ENCODE assay signal across 15 mouse cellular contexts in genomic region chr8:118274243-118274642, GRCm38 (mm10). TPM values are rescaled to one million over a fixed set of nuclear protein-coding genes. Genes with fewer than 3 reads are reported as not detected.
A peak's percentile ranks its signal among the peaks of the same experiment; 100 is the strongest.
DNase-seq lines count a peak whose midpoint lies in the region; ATAC-seq and TF ChIP-seq lines count a peak whose summit lies in the region.
"Had no signal": no experiment of that assay in that cellular context is flagged by ENCODE, and none has a peak within 500 bp of the region (broad histone marks: within the 10 kb centered on the region; RNA-seq: fewer than 3 reads in every experiment).

No protein-coding gene starts in this region.

- no peak for ATAC-seq in hindbrain, postnatal 0 days
- ATAC-seq in hindbrain, embryonic 16.5 days, result no peak
- ATAC-seq in neural tube, embryonic 14.5 days (ENCODE audit: low read depth), result no peak
- no peak for ATAC-seq in neural tube, embryonic 15.5 days (ENCODE audit: low FRiP score)
- ATAC-seq: CD4-positive, CD25-positive, alpha-beta regulatory T cell, adult 4 months; forebrain, embryonic 16.5 days had no signal

- no peaks in the 10 kb centered on the region for H3K36me3 ChIP-seq in hindbrain, postnatal 0 days (ENCODE audit: insufficient read depth, low read length)
- H3K36me3 ChIP-seq in hindbrain, embryonic 16.5 days (ENCODE audit: control insufficient read depth, insufficient read depth, low read length), result no peaks in the 10 kb centered on the region
- no peaks in the 10 kb centered on the region for H3K36me3 ChIP-seq in neural tube, embryonic 14.5 days (ENCODE audit: control insufficient read depth, insufficient read depth, low read length)
- no peaks in the 10 kb centered on the region for H3K36me3 ChIP-seq in neural tube, embryonic 15.5 days
- H3K36me3 ChIP-seq: embryonic facial prominence, embryonic 13.5 days; G1E; heart, embryonic 10.5 days; hindbrain, embryonic 12.5 days had no signal

- no peak for TF ChIP-seq CTCF in hindbrain, postnatal 0 days (IDR thresholded peaks at IDR 0.05; ENCODE audit: low read depth)

- DNase-seq in adrenal gland, postnatal 10 days, result peak; percentile 40
- no peak for DNase-seq in adrenal gland, adult 18-20 months (ENCODE audit: low spot score in 2 of 2)
- peak; percentile 18 for DNase-seq in hindbrain, postnatal 0 days (ENCODE audit: low spot score)
- DNase-seq in neural tube, embryonic 10.5 days (ENCODE audit: extremely low spot score, low spot score), result no peak
- no peak for DNase-seq in natural killer cell, adult 2 months (ENCODE audit: low spot score in 2 of 2)
- DNase-seq: B cell, adult 2 months had no signal

- H3K9me3 ChIP-seq in hindbrain, postnatal 0 days (ENCODE audit: low read length), result no peaks in the 10 kb centered on the region
- H3K9me3 ChIP-seq in hindbrain, embryonic 16.5 days (ENCODE audit: control insufficient read depth, low read length), result no peaks in the 10 kb centered on the region
- H3K9me3 ChIP-seq in neural tube, embryonic 14.5 days (ENCODE audit: control insufficient read depth, low read length), result no peaks in the 10 kb centered on the region
- no peaks in the 10 kb centered on the region for H3K9me3 ChIP-seq in neural tube, embryonic 15.5 days (replicated peaks)
- H3K9me3 ChIP-seq: embryonic facial prominence, embryonic 13.5 days; heart, embryonic 10.5 days; hindbrain, embryonic 12.5 days had no signal

- no peak overlapping the region for H3K4me2 ChIP-seq in hindbrain, postnatal 0 days (ENCODE audit: low read depth, low read length)
- H3K4me2 ChIP-seq in hindbrain, embryonic 16.5 days (ENCODE audit: low read length), result no peak overlapping the region
- H3K4me2 ChIP-seq in neural tube, embryonic 14.5 days (ENCODE audit: low read depth, low read length), result 0 out of 2 replicates have a peak overlapping the region, but pooled peaks have one; percentile 23
- H3K4me2 ChIP-seq in neural tube, embryonic 15.5 days, result 0 out of 2 replicates have a peak overlapping the region, but pooled peaks have one; percentile 11
- H3K4me2 ChIP-seq: embryonic facial prominence, embryonic 13.5 days; hindbrain, embryonic 12.5 days had no signal

- WGBS in hindbrain, postnatal 0 days, result 44% methylated on average over 9 of the region's 9 CpGs
- 53% methylated on average over 9 of the region's 9 CpGs for WGBS in hindbrain, embryonic 16.5 days
- 28% methylated on average over 9 of the region's 9 CpGs for WGBS in neural tube, embryonic 14.5 days
- 24% methylated on average over 9 of the region's 9 CpGs for WGBS in neural tube, embryonic 15.5 days

- H3K27me3 ChIP-seq in hindbrain, postnatal 0 days (ENCODE audit: insufficient read depth, low read length), result peaks cover 3% of the 10 kb centered on the region; the same call in 1 of the 2 replicates
- H3K27me3 ChIP-seq in hindbrain, embryonic 16.5 days (replicated peaks; ENCODE audit: control insufficient read depth, insufficient read depth, low read length), result no peaks in the 10 kb centered on the region
- H3K27me3 ChIP-seq in neural tube, embryonic 14.5 days (ENCODE audit: control insufficient read depth, insufficient read depth, low read length), result no peaks in the 10 kb centered on the region
- no peaks in the 10 kb centered on the region; the same call in 1 of the 2 replicates for H3K27me3 ChIP-seq in neural tube, embryonic 15.5 days (replicated peaks)
- H3K27me3 ChIP-seq: embryonic facial prominence, embryonic 13.5 days; hindbrain, embryonic 12.5 days had no signal

- H3K4me1 ChIP-seq in hindbrain, postnatal 0 days (ENCODE audit: insufficient read depth, low read length), result peaks cover 9% of the 10 kb centered on the region
- H3K4me1 ChIP-seq in hindbrain, embryonic 16.5 days (ENCODE audit: control insufficient read depth, insufficient read depth, low read depth, low read length), result peaks cover 9% of the 10 kb centered on the region
- H3K4me1 ChIP-seq in neural tube, embryonic 14.5 days (ENCODE audit: control insufficient read depth, insufficient read depth, low read length), result peaks cover 6% of the 10 kb centered on the region
- H3K4me1 ChIP-seq in neural tube, embryonic 15.5 days, result peaks cover 18% of the 10 kb centered on the region

- no peak overlapping the region for H3K27ac ChIP-seq in hindbrain, postnatal 0 days
- no peak overlapping the region for H3K27ac ChIP-seq in hindbrain, embryonic 16.5 days (ENCODE audit: low read depth, low read length)
- H3K27ac ChIP-seq in neural tube, embryonic 14.5 days (ENCODE audit: low read depth, low read length), result 0 out of 2 replicates have a peak overlapping the region, but pooled peaks have one; percentile 16
- H3K27ac ChIP-seq in neural tube, embryonic 15.5 days (replicated peaks), result no peak overlapping the region; the same call in 1 of the 2 replicates
- H3K27ac ChIP-seq: embryonic facial prominence, embryonic 13.5 days; heart, embryonic 10.5 days; hindbrain, embryonic 12.5 days had no signal

- H3K9ac ChIP-seq in hindbrain, postnatal 0 days (replicated peaks; ENCODE audit: low read length), result no peak overlapping the region
- H3K9ac ChIP-seq in hindbrain, embryonic 16.5 days (ENCODE audit: low read depth, low read length), result no peak overlapping the region
- no peak overlapping the region for H3K9ac ChIP-seq in neural tube, embryonic 14.5 days (replicated peaks; ENCODE audit: low read depth, low read length)
- H3K9ac ChIP-seq in neural tube, embryonic 15.5 days (replicated peaks), result no peak overlapping the region
- H3K9ac ChIP-seq: embryonic facial prominence, embryonic 13.5 days; hindbrain, embryonic 12.5 days had no signal

- H3K4me3 ChIP-seq in hindbrain, postnatal 0 days (ENCODE audit: low read length), result no peak overlapping the region
- H3K4me3 ChIP-seq in hindbrain, embryonic 16.5 days (ENCODE audit: low read length), result no peak overlapping the region
- H3K4me3 ChIP-seq in neural tube, embryonic 14.5 days (ENCODE audit: low read depth, low read length), result no peak overlapping the region
- H3K4me3 ChIP-seq in neural tube, embryonic 15.5 days (replicated peaks), result no peak overlapping the region
- H3K4me3 ChIP-seq: embryonic facial prominence, embryonic 13.5 days; heart, embryonic 10.5 days; hindbrain, embryonic 12.5 days had no signal

RNA-seq across cellular contexts. Expression of gene Cdh13, which starts 9.3 kb away (rescaled TPM):
- total RNA-seq in adrenal gland, postnatal 10 days (2021), result 10 to 100 TPM; 25.9 to 31.2 TPM
- total RNA-seq in adrenal gland, adult 18-20 months (2021), result 10 to 100 TPM in 1 of 2 experiments, 1 to 10 TPM in 1; 5.9 to 12.6 TPM
- total RNA-seq in hindbrain, postnatal 0 days (2014; rRNA removed), result 134 and 137 TPM in 2 replicates
- 122 and 141 TPM in 2 replicates for polyA plus RNA-seq in hindbrain, postnatal 0 days (2015; fragmentation: Nextera tagmentation; extraction: Ambion mirVana)
- polyA plus RNA-seq in hindbrain, embryonic 16.5 days (2015; fragmentation: Nextera tagmentation; extraction: Ambion mirVana), result 120 and 123 TPM in 2 replicates
- 161 and 198 TPM in 2 replicates for polyA plus RNA-seq in neural tube, embryonic 14.5 days (2014; fragmentation: Nextera tagmentation; extraction: Ambion mirVana)
- 110 and 120 TPM in 2 replicates for polyA plus RNA-seq in neural tube, embryonic 15.5 days (2015; fragmentation: Nextera tagmentation; extraction: Ambion mirVana)
- polyA plus RNA-seq: G1E had no signal

Comparison
In these comparisons a context has a peak if more than half of its experiments do, and no peak if none do; other contexts are left out.
1. DNase-seq: peak in adrenal gland, postnatal 10 days (single experiment) and hindbrain, postnatal 0 days (single experiment); none in adrenal gland, adult 18-20 months (0 of 2), neural tube, embryonic 10.5 days (single experiment) and natural killer cell, adult 2 months (0 of 2).
2. H3K4me2 ChIP-seq: peak in neural tube, embryonic 14.5 days (single experiment) and neural tube, embryonic 15.5 days (single experiment); none in hindbrain, postnatal 0 days (single experiment) and hindbrain, embryonic 16.5 days (single experiment).